Mouse (Mus musculus) lung, embryonic 16.5 days (tissue): ENCODE data around the gene Tnrc6b. TPM values are rescaled to one million over a fixed set of nuclear protein-coding genes. Genes with fewer than 3 reads are reported as not detected.
"Not testable (repeated sequence)": the region's sequence is repeated elsewhere in the genome, so short reads cannot be mapped to it uniquely, and the experiment has no call there.

ENCODE experiments used
- ATAC-seq: fragments of 200-750 bp; cut with Nextera tagmentation; 2 replicates; pipeline ENCODE4 v1.8.0; 2017; ENCODE audit warnings: low read depth, mild to moderate bottlenecking, moderate library complexity
- H3K27ac ChIP-seq: fragments of 300-500 bp; sonication (generic); 2 replicates; pipeline ENCODE4 v1.5.1; 2014; ENCODE audit warnings: mild to moderate bottlenecking, control low read depth, low read length
- H3K27me3 ChIP-seq: fragments of 300-500 bp; sonication (generic); 2 replicates; pipeline ENCODE4 v1.6.1; 2014; ENCODE audit warnings: low read depth, low read length, mixed read lengths; ENCODE audit not compliant: control insufficient read depth, insufficient read depth
- H3K36me3 ChIP-seq: fragments of 300-500 bp; sonication (generic); 2 replicates; pipeline ENCODE4 v1.6.1; 2014; ENCODE audit warnings: low read length; ENCODE audit not compliant: control insufficient read depth, insufficient read depth
- H3K4me1 ChIP-seq: fragments of 300-500 bp; sonication (generic); replicated peaks from 2 replicates; pipeline ENCODE4 v1.6.1; 2014; ENCODE audit warnings: low read length, mixed read lengths; ENCODE audit not compliant: control insufficient read depth, insufficient read depth
- H3K4me2 ChIP-seq: fragments of 300-500 bp; sonication (generic); 2 replicates; pipeline ENCODE4 v1.6.1; 2014; ENCODE audit warnings: low read depth, low read length, control low read depth
- H3K4me3 ChIP-seq: fragments of 300-500 bp; sonication (generic); 2 replicates; pipeline ENCODE4 v1.5.1; 2014; ENCODE audit warnings: mild to moderate bottlenecking, low read length, control low read depth
- H3K9ac ChIP-seq: fragments of 300-500 bp; sonication (generic); 2 replicates; pipeline ENCODE4 v1.6.1; 2014; ENCODE audit warnings: low read length, control low read depth
- H3K9me3 ChIP-seq: fragments of 300-500 bp; sonication (generic); 2 replicates; pipeline ENCODE4 v1.6.1; 2016; ENCODE audit warnings: low read length; ENCODE audit not compliant: control insufficient read depth
- WGBS: fragments of 180-500 bp; shearing (Covaris S2); extraction: QIAGEN DNeasy Blood & Tissue Kit; methylation state at CpG from one replicate; pipeline ENCODE4 v1.1.7; 2014; 5-methylcytosine and 5-hydroxymethylcytosine counted together
- polyA plus RNA-seq: library from polyadenylated mRNA; unstranded; fragments of >200 nt; fragmentation: Nextera tagmentation; extraction: Ambion mirVana; gene quantifications from 2 replicates; pipeline ENCODE4 v1.2.1, GENCODE M21; 2015

Tnrc6b gene
- polyA plus RNA-seq, 1 experiment from 2014 or later = 30.8 TPM

GRCm38 (mm10) chr15:80896741-80897140, 185.6 kb downstream of the Tnrc6b start:
- Histone ChIP-seq H3K36me3 (peaks cover 39% of the 10 kb centered on the region), H3K4me2 (no peak overlapping the region), H3K9me3 (no peaks in the 10 kb centered on the region), H3K27me3 (no peaks in the 10 kb centered on the region), H3K27ac (no peak overlapping the region), H3K9ac (no peak overlapping the region), H3K4me1 (no peaks in the 10 kb centered on the region), H3K4me3 (no peak overlapping the region)
- no peak for ATAC-seq
- 87% methylated on average over 10 of the region's 10 CpGs for WGBS

GRCm38 (mm10) chr15:80897911-80898310, 186.8 kb downstream of the Tnrc6b start:
- no peaks in the 10 kb centered on the region for H3K9me3 ChIP-seq
- H3K9ac ChIP-seq = no peak overlapping the region
- no peak overlapping the region for H3K4me3 ChIP-seq
- ATAC-seq = no peak
- no peaks in the 10 kb centered on the region for H3K4me1 ChIP-seq
- 90% methylated on average over 5 of the region's 5 CpGs for WGBS
- no peak overlapping the region for H3K4me2 ChIP-seq
- peaks cover 47% of the 10 kb centered on the region for H3K36me3 ChIP-seq
- H3K27me3 ChIP-seq = no peaks in the 10 kb centered on the region
- no peak overlapping the region for H3K27ac ChIP-seq

- 73% methylated on average over 2 of the region's 2 CpGs for WGBS
- H3K4me3 ChIP-seq = no peak overlapping the region
Observed at GRCm38 (mm10) chr15:80899806-80900205, 188.7 kb downstream of the Tnrc6b start.

GRCm38 (mm10) chr15:80901806-80902513, 190.8 kb downstream of the Tnrc6b start:
- no peaks in the 10 kb centered on the region for H3K4me1 ChIP-seq
- no peak overlapping the region for H3K4me2 ChIP-seq
- H3K9ac ChIP-seq = no peak overlapping the region
- H3K36me3 ChIP-seq = peaks cover 57% of the 10 kb centered on the region
- ATAC-seq = no peak
- H3K4me3 ChIP-seq = no peak overlapping the region
- no peaks in the 10 kb centered on the region for H3K9me3 ChIP-seq
- WGBS = 87% methylated on average over 6 of the region's 6 CpGs
- no peak overlapping the region for H3K27ac ChIP-seq
- H3K27me3 ChIP-seq = no peaks in the 10 kb centered on the region

More at GRCm38 (mm10) chr15:80899806-80900205, 188.7 kb downstream of the Tnrc6b start:
- H3K4me2 ChIP-seq = no peak overlapping the region
- no peaks in the 10 kb centered on the region for H3K9me3 ChIP-seq
- no peaks in the 10 kb centered on the region for H3K4me1 ChIP-seq
- H3K27ac ChIP-seq = no peak overlapping the region
- peaks cover 61% of the 10 kb centered on the region for H3K36me3 ChIP-seq
- no peak overlapping the region for H3K9ac ChIP-seq
- ATAC-seq = no peak
- H3K27me3 ChIP-seq = no peaks in the 10 kb centered on the region

GRCm38 (mm10) chr15:80904776-80905175, 193.7 kb downstream of the Tnrc6b start:
- H3K27me3 ChIP-seq, H3K27ac ChIP-seq, H3K4me3 ChIP-seq, H3K4me2 ChIP-seq, H3K9me3 ChIP-seq, H3K9ac ChIP-seq, ATAC-seq, H3K4me1 ChIP-seq: not testable (repeated sequence)
- WGBS = 93% methylated on average over 6 of the region's 6 CpGs
- peaks cover 51% of the 10 kb centered on the region for H3K36me3 ChIP-seq

- Histone ChIP-seq H3K4me1 (no peaks in the 10 kb centered on the region), H3K9ac (no peak overlapping the region), H3K4me3 (no peak overlapping the region), H3K36me3 (peaks cover 35% of the 10 kb centered on the region), H3K27ac (no peak overlapping the region), H3K9me3 (no peaks in the 10 kb centered on the region), H3K27me3 (no peaks in the 10 kb centered on the region), H3K4me2 (no peak overlapping the region)
- 82% methylated on average over 3 of the region's 3 CpGs for WGBS
- ATAC-seq = no peak
Observed at GRCm38 (mm10) chr15:80910183-80910582, 199.1 kb downstream of the Tnrc6b start.

- H3K36me3 ChIP-seq = peaks cover 31% of the 10 kb centered on the region
- no peaks in the 10 kb centered on the region for H3K9me3 ChIP-seq
- no peak overlapping the region for H3K4me2 ChIP-seq
- no peaks in the 10 kb centered on the region for H3K4me1 ChIP-seq
- H3K27ac ChIP-seq = no peak overlapping the region
- 85% methylated on average over 4 of the region's 4 CpGs for WGBS
- no peak for ATAC-seq
- no peak overlapping the region for H3K9ac ChIP-seq
- no peaks in the 10 kb centered on the region for H3K27me3 ChIP-seq
- H3K4me3 ChIP-seq = no peak overlapping the region
Observed at GRCm38 (mm10) chr15:80910790-80911531, 199.8 kb downstream of the Tnrc6b start.

- Histone ChIP-seq H3K4me1 (no peaks in the 10 kb centered on the region), H3K4me3 (no peak overlapping the region), H3K36me3 (peaks cover 32% of the 10 kb centered on the region), H3K27ac (no peak overlapping the region), H3K4me2 (no peak overlapping the region), H3K9ac (no peak overlapping the region), H3K27me3 (no peaks in the 10 kb centered on the region), H3K9me3 (no peaks in the 10 kb centered on the region)
- 82% methylated on average over 3 of the region's 3 CpGs for WGBS
- no peak for ATAC-seq
Observed at GRCm38 (mm10) chr15:80912175-80912574, 201.1 kb downstream of the Tnrc6b start.

- no peaks in the 10 kb centered on the region for H3K4me1 ChIP-seq
- H3K4me2 ChIP-seq = no peak overlapping the region
- 92% methylated on average over 1 of the region's 1 CpGs for WGBS
- H3K36me3 ChIP-seq = peaks cover 37% of the 10 kb centered on the region
- no peak for ATAC-seq
- H3K4me3 ChIP-seq = no peak overlapping the region
- H3K9ac ChIP-seq = no peak overlapping the region
- no peaks in the 10 kb centered on the region for H3K27me3 ChIP-seq
- no peak overlapping the region for H3K27ac ChIP-seq
- no peaks in the 10 kb centered on the region for H3K9me3 ChIP-seq
Observed at GRCm38 (mm10) chr15:80913803-80914202, 202.7 kb downstream of the Tnrc6b start.
